Mouse (Mus musculus) MEL (cell line): ENCODE results near the gene Trit1. TPM values are rescaled to one million over a fixed set of nuclear protein-coding genes. Genes with fewer than 3 reads are reported as not detected.

ENCODE experiments used
- DNase-seq: peaks from one replicate; pipeline ENCODE4 v3.0.0; 2011; ENCODE audit warnings: low read depth, low spot score
- H3K27ac ChIP-seq: 2 replicates; pipeline ENCODE4 v1.5.1; 2012; ENCODE audit warnings: low read depth, mild to moderate bottlenecking, control low read depth, low read length, moderate library complexity; ENCODE audit not compliant: control insufficient read depth
- H3K27me3 ChIP-seq, 2 experiments: fragments of 150-350 bp in 1 of 2; sonication (generic) in 1 of 2; 2 replicates each; pipeline ENCODE4 v1.6.1; 2012; ENCODE audit warnings: low read length in 2 of 2, mild to moderate bottlenecking in 2 of 2, improper control_type of control experiment in 1 of 2, moderate library complexity in 1 of 2; ENCODE audit not compliant: insufficient read depth in 2 of 2, control insufficient read depth in 1 of 2
- H3K36me3 ChIP-seq, 2 experiments: 2 replicates each; pipeline ENCODE4 v1.6.1; 2012 to 2014; ENCODE audit warnings: low read length in 2 of 2, improper control_type of control experiment in 1 of 2, inconsistent platforms in 1 of 2, mild to moderate bottlenecking in 1 of 2; ENCODE audit not compliant: insufficient read depth in 2 of 2, control insufficient read depth in 1 of 2
- H3K4me1 ChIP-seq, 2 experiments: fragments of 150-350 bp in 1 of 2; sonication (generic) in 1 of 2; 2 replicates each; pipeline ENCODE4 v1.6.1; 2012; ENCODE audit warnings: low read length in 2 of 2, improper control_type of control experiment in 1 of 2, mild to moderate bottlenecking in 1 of 2; ENCODE audit not compliant: insufficient read depth in 2 of 2, control insufficient read depth in 1 of 2
- H3K4me3 ChIP-seq, 2 experiments: fragments of 150-350 bp in 1 of 2; sonication (generic) in 1 of 2; 2 replicates each; pipeline ENCODE4 v1.5.1; 2012; ENCODE audit warnings: low read depth in 2 of 2, low read length in 2 of 2, mild to moderate bottlenecking in 2 of 2, moderate library complexity in 2 of 2, control low read depth in 1 of 2, improper control_type of control experiment in 1 of 2; ENCODE audit not compliant: control insufficient read depth in 1 of 2, insufficient read depth in 1 of 2
- H3K79me2 ChIP-seq: 2 replicates; pipeline ENCODE4 v1.6.1; 2012; ENCODE audit warnings: mild to moderate bottlenecking, low read length, moderate library complexity; ENCODE audit not compliant: control insufficient read depth, poor library complexity, insufficient read depth
- H3K9ac ChIP-seq: 2 replicates; pipeline ENCODE4 v1.6.1; 2012; ENCODE audit warnings: low read depth, mild to moderate bottlenecking, control low read depth, low read length, moderate library complexity; ENCODE audit not compliant: control insufficient read depth, poor library complexity, severe bottlenecking
- H3K9me3 ChIP-seq: fragments of 150-350 bp; sonication (generic); replicated peaks from 2 replicates; pipeline ENCODE4 v1.6.1; 2012; ENCODE audit warnings: mild to moderate bottlenecking, low read length, improper control_type of control experiment, moderate library complexity; ENCODE audit not compliant: insufficient read depth
- BHLHE40 ChIP-seq: IDR thresholded peaks from 2 replicates; pipeline ENCODE4 v1.6.1; 2012; ENCODE audit warnings: low read depth, mild to moderate bottlenecking, inconsistent platforms, low read length, improper control_type of control experiment, borderline replicate concordance
- CHD2 ChIP-seq: IDR thresholded peaks from 2 replicates; pipeline ENCODE4 v1.6.1; 2011; ENCODE audit warnings: low read length, improper control_type of control experiment
- CTCF ChIP-seq, 3 experiments: IDR thresholded peaks in 2 of 3; conservative IDR thresholded peaks in 1 of 3; 2 replicates each; pipeline ENCODE4 v1.5.1; 2011 to 2012; ENCODE audit warnings: low read length in 3 of 3, low read depth in 2 of 3, mild to moderate bottlenecking in 2 of 3, improper control_type of control experiment in 1 of 3, inconsistent platforms in 1 of 3, mixed read lengths in 1 of 3, moderate library complexity in 1 of 3; ENCODE audit not compliant: control insufficient read depth in 1 of 3, insufficient read depth in 1 of 3, poor library complexity in 1 of 3, severe bottlenecking in 1 of 3
- E2F4 ChIP-seq: IDR thresholded peaks from 2 replicates; pipeline ENCODE4 v1.6.1; 2011; ENCODE audit warnings: low read depth, low read length, improper control_type of control experiment, borderline replicate concordance
- ELF1 ChIP-seq: IDR thresholded peaks from 2 replicates; pipeline ENCODE4 v1.6.1; 2014; ENCODE audit warnings: low read depth, mild to moderate bottlenecking, inconsistent platforms, low read length, improper control_type of control experiment, moderate library complexity
- ETS1 ChIP-seq: IDR thresholded peaks from 2 replicates; pipeline ENCODE4 v1.6.1; 2012; ENCODE audit warnings: low read depth, mild to moderate bottlenecking, inconsistent platforms, low read length, improper control_type of control experiment, moderate library complexity
- GABPA ChIP-seq: IDR thresholded peaks from 2 replicates; pipeline ENCODE4 v1.6.1; 2012; ENCODE audit warnings: low read depth, mild to moderate bottlenecking, inconsistent platforms, low read length, improper control_type of control experiment, moderate library complexity
- JUND ChIP-seq: IDR thresholded peaks from 2 replicates; pipeline ENCODE4 v1.6.1; 2011; ENCODE audit warnings: low read depth, mild to moderate bottlenecking, improper control_type of control experiment, low read length
- KAT2A ChIP-seq: conservative IDR thresholded peaks from 2 replicates; pipeline ENCODE4 v1.6.1; 2012; ENCODE audit warnings: low read depth, low read length, improper control_type of control experiment, inconsistent platforms
- MAX ChIP-seq: IDR thresholded peaks from 2 replicates; pipeline ENCODE4 v1.6.1; 2011; ENCODE audit warnings: low read length, improper control_type of control experiment
- MAZ ChIP-seq: IDR thresholded peaks from 2 replicates; pipeline ENCODE4 v1.6.1; 2012; ENCODE audit warnings: low read depth, mild to moderate bottlenecking, inconsistent platforms, low read length, improper control_type of control experiment
- MEF2A ChIP-seq: IDR thresholded peaks from 2 replicates; pipeline ENCODE4 v1.6.1; 2014; ENCODE audit warnings: low read depth, mild to moderate bottlenecking, inconsistent platforms, low read length, improper control_type of control experiment; ENCODE audit not compliant: poor library complexity, insufficient replicate concordance, severe bottlenecking; ENCODE audit errors: extremely low read depth
- MYC ChIP-seq: IDR thresholded peaks from 2 replicates; pipeline ENCODE4 v1.6.1; 2011; ENCODE audit warnings: low read depth, mild to moderate bottlenecking, low read length, improper control_type of control experiment, moderate library complexity
- NELFE ChIP-seq: IDR thresholded peaks from 2 replicates; pipeline ENCODE4 v1.6.1; 2011; ENCODE audit warnings: low read depth, low read length, improper control_type of control experiment
- NRF1 ChIP-seq: IDR thresholded peaks from 2 replicates; pipeline ENCODE4 v1.6.1; 2014; ENCODE audit warnings: low read depth, mild to moderate bottlenecking, inconsistent platforms, low read length, improper control_type of control experiment, moderate library complexity; ENCODE audit not compliant: poor library complexity, insufficient read depth, severe bottlenecking
- POLR2A ChIP-seq, 2 experiments: IDR thresholded peaks; 2 replicates each; pipeline ENCODE4 v1.6.1; 2011 to 2012; ENCODE audit warnings: low read length in 2 of 2, mild to moderate bottlenecking in 2 of 2, control low read depth in 1 of 2, improper control_type of control experiment in 1 of 2, low read depth in 1 of 2, moderate library complexity in 1 of 2; ENCODE audit not compliant: control insufficient read depth in 1 of 2, insufficient read depth in 1 of 2, poor library complexity in 1 of 2
- POLR2AphosphoS2 ChIP-seq: IDR thresholded peaks from 2 replicates; pipeline ENCODE4 v1.6.1; 2011; ENCODE audit warnings: low read length, improper control_type of control experiment
- RAD21 ChIP-seq: IDR thresholded peaks from 2 replicates; pipeline ENCODE4 v1.6.1; 2011; ENCODE audit warnings: mild to moderate bottlenecking, low read depth, low read length, improper control_type of control experiment
- RCOR1 ChIP-seq: IDR thresholded peaks from 2 replicates; pipeline ENCODE4 v1.6.1; 2012; ENCODE audit warnings: low read depth, mild to moderate bottlenecking, inconsistent platforms, low read length, improper control_type of control experiment
- SMC3 ChIP-seq: IDR thresholded peaks from 2 replicates; pipeline ENCODE4 v1.6.1; 2011; ENCODE audit warnings: low read depth, low read length, improper control_type of control experiment
- TAL1 ChIP-seq: IDR thresholded peaks from 2 replicates; pipeline ENCODE4 v1.6.1; 2012; ENCODE audit warnings: mild to moderate bottlenecking, inconsistent platforms, low read length, moderate library complexity, mixed read lengths
- TBP ChIP-seq: IDR thresholded peaks from 2 replicates; pipeline ENCODE4 v1.8.0; 2011; ENCODE audit warnings: low read depth, low read length, improper control_type of control experiment
- TCF12 ChIP-seq: IDR thresholded peaks from 2 replicates; pipeline ENCODE4 v1.6.1; 2014; ENCODE audit warnings: low read depth, mild to moderate bottlenecking, inconsistent platforms, low read length, improper control_type of control experiment, moderate library complexity
- USF2 ChIP-seq, 2 experiments: IDR thresholded peaks; 2 replicates each; pipeline ENCODE4 v1.6.1; 2011 to 2012; ENCODE audit warnings: improper control_type of control experiment in 2 of 2, low read length in 2 of 2, borderline replicate concordance in 1 of 2, inconsistent platforms in 1 of 2, low read depth in 1 of 2, mild to moderate bottlenecking in 1 of 2; ENCODE audit not compliant: insufficient read depth in 1 of 2
- ZMIZ1 ChIP-seq: IDR thresholded peaks from 2 replicates; pipeline ENCODE4 v1.6.1; 2012; ENCODE audit warnings: low read depth, mild to moderate bottlenecking, inconsistent platforms, low read length, improper control_type of control experiment, moderate library complexity
- ZNF384 ChIP-seq: IDR thresholded peaks from 2 replicates; pipeline ENCODE4 v1.6.1; 2012; ENCODE audit warnings: low read depth, mild to moderate bottlenecking, inconsistent platforms, low read length, improper control_type of control experiment
- polyA plus RNA-seq, 2 experiments: library from polyadenylated mRNA; stranded (reverse) in 1 of 2; unstranded in 1 of 2; fragments of >175 nt in 1 of 2; fragments of >200 nt in 1 of 2; gene quantifications; 2 replicates each; pipeline versions ENCODE4 v1.2.1 to v1.2.4; 2012; ENCODE audit warnings: low replicate concordance in 2 of 2, low read depth in 1 of 2; ENCODE audit not compliant: insufficient read length in 2 of 2, insufficient read depth in 1 of 2, missing spikeins in 1 of 2
- total RNA-seq: library from RNA; depleted of rRNA; stranded (reverse); fragments of 300-350 nt; gene quantifications from 2 replicates; pipeline ENCODE4 v1.2.3, GENCODE M21; 2012

Gene Trit1
- total and polyA plus RNA-seq, 3 experiments = 17.9 to 19.6 TPM; not detected in 1

DNA sequence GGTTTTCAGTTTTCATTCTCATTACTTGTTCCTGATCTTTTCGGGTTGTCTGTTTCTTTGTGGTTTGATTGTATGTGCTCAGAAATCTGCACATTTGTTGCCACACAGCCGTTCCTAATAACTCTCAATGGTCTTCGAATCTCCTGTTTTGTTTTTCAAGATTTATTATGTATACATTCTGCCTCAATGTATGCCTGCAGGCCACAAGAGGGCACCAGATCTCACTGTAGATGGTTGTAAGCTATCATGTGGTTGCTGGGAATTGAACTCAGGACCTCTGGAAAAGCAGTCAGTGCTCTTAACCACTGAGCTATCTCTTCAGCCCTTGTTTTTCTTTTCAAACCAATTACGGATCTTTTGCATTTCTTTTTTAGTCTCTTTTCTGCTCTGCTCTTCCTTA, 70.0 kb downstream of the Trit1 start:
- H3K79me2 ChIP-seq = no peaks in the 10 kb centered on the region
- TF ChIP-seq MEF2A (no peak), SMC3 (peak; percentile 48), ETS1 (no peak), USF2 (IDR thresholded peaks at IDR 0.05; ENCODE audit: borderline replicate concordance in 1 of 2, insufficient read depth in 1 of 2, low read depth in 1 of 2, low read length in 2 of 2) (no peak), MYC (no peak), BHLHE40 (no peak), ELF1 (no peak), JUND (no peak), TBP (no peak), ZNF384 (no peak), KAT2A (no peak), TCF12 (no peak), MAX (no peak), NELFE (no peak), RAD21 (peak; percentile 24), CHD2 (no peak), NRF1 (no peak), POLR2AphosphoS2 (no peak), E2F4 (no peak), ZMIZ1 (no peak), POLR2A (IDR thresholded peaks at IDR 0.05; ENCODE audit: control insufficient read depth in 1 of 2, insufficient read depth in 1 of 2, low read depth in 1 of 2, low read length in 2 of 2, poor library complexity in 1 of 2) (no peak), RCOR1 (no peak), TAL1 (no peak), MAZ (no peak), CTCF (IDR thresholded peaks at IDR 0.05 in 2 of 3, conservative IDR thresholded peaks at IDR 0.05 in 1 of 3; ENCODE audit: control insufficient read depth in 1 of 3, insufficient read depth in 1 of 3, low read depth in 2 of 3, low read length in 3 of 3, poor library complexity in 1 of 3, severe bottlenecking in 1 of 3) (peak; percentile 30 to 56 (median 38); a peak in 5 of 6 replicates), GABPA (no peak)
- TF ChIP-seq, all 39 proteins: peak for 3
- H3K9me3 ChIP-seq = no peaks in the 10 kb centered on the region
- no peak overlapping the region for H3K9ac ChIP-seq
- peaks cover 0 to 4% of the 10 kb centered on the region in 2 experiments; a peak in 1 of 4 replicates for H3K27me3 ChIP-seq
- no peak overlapping the region for H3K27ac ChIP-seq
- no peaks in the 10 kb centered on the region for H3K36me3 ChIP-seq
- no peak overlapping the region for H3K4me3 ChIP-seq
- H3K4me1 ChIP-seq = peaks cover 0 to 5% of the 10 kb centered on the region in 2 experiments; a peak in 1 of 4 replicates
- peak; percentile 39 for DNase-seq
